Comparison of ENCODE assay signal across 8 mouse cellular contexts in genomic region chr7:80035748-80036147, GRCm38 (mm10). TPM values are rescaled to one million over a fixed set of nuclear protein-coding genes. Genes with fewer than 3 reads are reported as not detected.
DNase-seq lines count a peak whose midpoint lies in the region; ATAC-seq lines count a peak whose summit lies in the region.

No protein-coding gene starts in this region.

- H3K36me3 ChIP-seq in midbrain, embryonic 12.5 days, result peaks cover 3% of the 10 kb centered on the region; the same call in 1 of the 2 replicates
- H3K36me3 ChIP-seq in midbrain, embryonic 11.5 days (ENCODE audit: control insufficient read depth, insufficient read depth, low read length), result no peaks in the 10 kb centered on the region
- peaks cover 8% of the 10 kb centered on the region; the same call in 1 of the 2 replicates for H3K36me3 ChIP-seq in kidney, embryonic 15.5 days

- peaks cover 60% of the 10 kb centered on the region for H3K4me1 ChIP-seq in midbrain, embryonic 12.5 days
- H3K4me1 ChIP-seq in midbrain, embryonic 11.5 days (ENCODE audit: control insufficient read depth, insufficient read depth, low read length), result peaks cover 51% of the 10 kb centered on the region
- H3K4me1 ChIP-seq in kidney, embryonic 15.5 days, result peaks cover 59% of the 10 kb centered on the region

- DNase-seq in midbrain, embryonic 11.5 days (ENCODE audit: low spot score, missing footprints), result no peak
- peak; percentile 65 for DNase-seq in gastrocnemius, postnatal 10 days
- DNase-seq in lung, postnatal 14 days, result peak; percentile 77
- DNase-seq in cerebellum, adult 9-11 months, result no peak
- no peak for DNase-seq in spleen, postnatal 10 days (ENCODE audit: low spot score in 2 of 2)
- no peak for DNase-seq in right cerebral cortex, postnatal 36 days (ENCODE audit: low spot score in 2 of 2)

- no peak for ATAC-seq in midbrain, embryonic 12.5 days (ENCODE audit: low FRiP score, low read depth)
- ATAC-seq in midbrain, embryonic 11.5 days (ENCODE audit: low FRiP score), result no peak
- no peak for ATAC-seq in kidney, embryonic 15.5 days (replicated peaks; ENCODE audit: low FRiP score)

- H3K9me3 ChIP-seq in midbrain, embryonic 12.5 days, result no peaks in the 10 kb centered on the region
- no peaks in the 10 kb centered on the region for H3K9me3 ChIP-seq in midbrain, embryonic 11.5 days (ENCODE audit: control insufficient read depth, low read length)
- H3K9me3 ChIP-seq in kidney, embryonic 15.5 days (replicated peaks), result no peaks in the 10 kb centered on the region

- H3K9ac ChIP-seq in midbrain, embryonic 12.5 days (replicated peaks), result no peak overlapping the region
- H3K9ac ChIP-seq in midbrain, embryonic 11.5 days (ENCODE audit: low read length), result no peak overlapping the region
- no peak overlapping the region for H3K9ac ChIP-seq in kidney, embryonic 15.5 days

- 70% methylated on average over 4 of the region's 4 CpGs for WGBS in midbrain, embryonic 12.5 days
- WGBS in midbrain, embryonic 11.5 days, result 79% methylated on average over 4 of the region's 4 CpGs
- WGBS in kidney, embryonic 15.5 days, result 47% methylated on average over 4 of the region's 4 CpGs

- H3K27me3 ChIP-seq in midbrain, embryonic 12.5 days, result no peaks in the 10 kb centered on the region
- H3K27me3 ChIP-seq in midbrain, embryonic 11.5 days (ENCODE audit: control insufficient read depth, insufficient read depth, low read length), result no peaks in the 10 kb centered on the region
- no peaks in the 10 kb centered on the region for H3K27me3 ChIP-seq in kidney, embryonic 15.5 days

- 0 out of 2 replicates have a peak overlapping the region, but pooled peaks have one; percentile 20 for H3K27ac ChIP-seq in midbrain, embryonic 12.5 days (replicated peaks)
- no peak overlapping the region for H3K27ac ChIP-seq in midbrain, embryonic 11.5 days (ENCODE audit: low read depth, low read length)
- H3K27ac ChIP-seq in kidney, embryonic 15.5 days, result peak overlapping the region; percentile 70

- H3K4me2 ChIP-seq in midbrain, embryonic 12.5 days (replicated peaks), result no peak overlapping the region
- no peak overlapping the region for H3K4me2 ChIP-seq in midbrain, embryonic 11.5 days
- H3K4me2 ChIP-seq in kidney, embryonic 15.5 days, result no peak overlapping the region

- no peak overlapping the region for H3K4me3 ChIP-seq in midbrain, embryonic 12.5 days
- no peak overlapping the region for H3K4me3 ChIP-seq in midbrain, embryonic 11.5 days (ENCODE audit: low read depth, low read length)
- H3K4me3 ChIP-seq in kidney, embryonic 15.5 days (replicated peaks), result no peak overlapping the region

RNA-seq across cellular contexts. Expression of gene Zfp710, which starts 11.1 kb away (rescaled TPM):
- 31.1 and 32.8 TPM in 2 replicates for polyA plus RNA-seq in midbrain, embryonic 12.5 days (2016; fragmentation: Nextera tagmentation; extraction: Ambion mirVana)
- polyA plus RNA-seq in midbrain, embryonic 11.5 days (2014; fragmentation: Nextera tagmentation; extraction: Ambion mirVana), result 25.6 and 31.3 TPM in 2 replicates
- 10 to 100 TPM; 14.2 to 16.7 TPM for total RNA-seq in gastrocnemius, postnatal 10 days (2021)
- 20.1 and 20.5 TPM in 2 replicates for polyA plus RNA-seq in kidney, embryonic 15.5 days (2015; fragmentation: Nextera tagmentation; extraction: Ambion mirVana)

Comparison
In these comparisons a context has a peak if more than half of its experiments do, and no peak if none do; other contexts are left out.
1. DNase-seq: peak in gastrocnemius, postnatal 10 days (single experiment) and lung, postnatal 14 days (single experiment); none in midbrain, embryonic 11.5 days (single experiment), cerebellum, adult 9-11 months (single experiment), spleen, postnatal 10 days (0 of 2) and right cerebral cortex, postnatal 36 days (0 of 2).